Mouse (Mus musculus): ENCODE measurements around the gene Zfp825. TPM values are rescaled to one million over a fixed set of nuclear protein-coding genes. Genes with fewer than 3 reads are reported as not detected.
"Not testable (repeated sequence)": the region's sequence is repeated elsewhere in the genome, so short reads cannot be mapped to it uniquely, and the experiment has no call there.

Zfp825 gene
- polyA plus RNA-seq (2016; fragmentation: Nextera tagmentation; extraction: Ambion mirVana): 19.5 and 20.4 TPM in 2 replicates

DNA sequence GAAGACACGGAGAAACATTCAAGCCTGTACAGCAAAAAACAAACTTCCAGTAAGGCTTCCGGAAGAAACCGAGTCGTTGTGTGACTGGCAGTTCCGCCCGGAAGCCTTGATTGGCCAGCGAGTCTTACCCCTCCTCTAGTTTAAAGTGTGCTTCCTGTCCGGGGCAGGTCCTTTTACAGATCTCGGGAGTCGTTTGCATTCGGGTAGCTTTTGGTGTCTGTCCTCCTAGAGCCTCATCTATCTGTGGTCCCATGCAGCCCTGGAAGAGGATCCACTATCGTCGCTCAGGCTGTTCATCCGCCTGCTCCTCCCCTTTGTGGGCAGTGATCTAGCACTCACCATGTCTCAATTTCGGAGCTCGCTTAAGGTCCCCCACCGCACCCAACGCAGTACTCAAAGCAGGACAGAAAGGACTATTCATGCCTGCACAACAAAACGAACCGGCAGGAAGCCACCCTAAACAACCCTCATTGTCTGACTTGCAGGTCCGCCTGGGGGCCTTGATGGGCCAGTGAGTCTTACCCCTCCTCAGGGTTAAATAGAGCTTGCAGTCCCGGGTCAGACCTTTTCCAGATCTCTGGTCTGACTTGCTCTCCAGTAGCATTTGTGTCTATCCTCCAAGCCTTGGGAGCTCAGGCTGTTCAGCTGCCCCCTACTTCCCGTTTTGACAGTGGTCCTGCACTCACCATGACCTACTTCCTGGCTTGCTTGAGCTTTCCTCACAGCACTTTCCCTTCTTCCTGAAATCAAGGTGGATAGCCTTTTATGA is at the start of gene Zfp825:
Gene Zfp825, minus strand, starts transcription at position 82 of the 769 bp plus-strand sequence.
- Histone ChIP-seq H3K36me3 (replicated peaks) (no peaks in the 10 kb centered on the region), H3K27me3 (no peaks in the 10 kb centered on the region), H3K27ac (peak within 1 kb of the TSS; percentile 83), H3K4me1 (peaks cover 5% of the 10 kb centered on the region; the same call in 1 of the 2 replicates), H3K9ac (peak within 1 kb of the TSS; percentile 76), H3K9me3 (no peaks in the 10 kb centered on the region), H3K4me2 (peak within 1 kb of the TSS; percentile 88), H3K4me3 (replicated peaks) (peak within 1 kb of the TSS; percentile 60)
- peak; percentile 97 for ATAC-seq (ENCODE audit: low FRiP score)
- under 1% methylated on average over 23 of the region's 23 CpGs for WGBS

GRCm38 (mm10) chr13:74535418-74535817 is 41.6 kb upstream of the Zfp825 start:
- not testable (repeated sequence) for H3K9ac ChIP-seq; H3K36me3 ChIP-seq (replicated peaks); H3K4me1 ChIP-seq; H3K27ac ChIP-seq; H3K4me2 ChIP-seq; H3K9me3 ChIP-seq; H3K4me3 ChIP-seq (replicated peaks); ATAC-seq (ENCODE audit: low FRiP score); H3K27me3 ChIP-seq
- 87% methylated on average over 3 of the region's 3 CpGs for WGBS

GRCm38 (mm10) chr13:74534864-74535263 is 41.1 kb upstream of the Zfp825 start:
- 17% methylated on average over 3 of the region's 3 CpGs for WGBS
- not testable (repeated sequence) for H3K9ac ChIP-seq; H3K27ac ChIP-seq; H3K4me3 ChIP-seq (replicated peaks); H3K27me3 ChIP-seq; H3K36me3 ChIP-seq (replicated peaks); H3K9me3 ChIP-seq; H3K4me1 ChIP-seq; H3K4me2 ChIP-seq
- peak; percentile 68; the same call in 1 of the 2 replicates for ATAC-seq (ENCODE audit: low FRiP score)

GRCm38 (mm10) chr13:74534096-74534495 is 40.3 kb upstream of the Zfp825 start:
- no peak overlapping the region for H3K4me2 ChIP-seq
- H3K9ac ChIP-seq: no peak overlapping the region
- no peak overlapping the region for H3K4me3 ChIP-seq (replicated peaks)
- H3K4me1 ChIP-seq: no peaks in the 10 kb centered on the region
- no peaks in the 10 kb centered on the region for H3K27me3 ChIP-seq
- no peaks in the 10 kb centered on the region for H3K36me3 ChIP-seq (replicated peaks)
- H3K9me3 ChIP-seq: no peaks in the 10 kb centered on the region; the same call in 1 of the 2 replicates
- ATAC-seq (ENCODE audit: low FRiP score): no peak
- 93% methylated on average over 15 of the region's 15 CpGs for WGBS
- H3K27ac ChIP-seq: no peak overlapping the region

GRCm38 (mm10) chr13:74531251-74531650 is 37.5 kb upstream of the Zfp825 start:
- WGBS: 46% methylated on average over 1 of the region's 1 CpGs
- not testable (repeated sequence) for H3K27me3 ChIP-seq; H3K4me2 ChIP-seq; H3K36me3 ChIP-seq (replicated peaks); H3K27ac ChIP-seq; H3K4me3 ChIP-seq (replicated peaks); ATAC-seq (ENCODE audit: low FRiP score); H3K9me3 ChIP-seq; H3K9ac ChIP-seq; H3K4me1 ChIP-seq

GRCm38 (mm10) chr13:74529372-74529715 is 35.6 kb upstream of the Zfp825 start:
- H3K9ac ChIP-seq; H3K4me2 ChIP-seq; H3K27me3 ChIP-seq; H3K36me3 ChIP-seq (replicated peaks); H3K27ac ChIP-seq; H3K9me3 ChIP-seq; H3K4me3 ChIP-seq (replicated peaks); H3K4me1 ChIP-seq; ATAC-seq (ENCODE audit: low FRiP score): not testable (repeated sequence)
- 11% methylated on average over 1 of the region's 1 CpGs for WGBS

DNA sequence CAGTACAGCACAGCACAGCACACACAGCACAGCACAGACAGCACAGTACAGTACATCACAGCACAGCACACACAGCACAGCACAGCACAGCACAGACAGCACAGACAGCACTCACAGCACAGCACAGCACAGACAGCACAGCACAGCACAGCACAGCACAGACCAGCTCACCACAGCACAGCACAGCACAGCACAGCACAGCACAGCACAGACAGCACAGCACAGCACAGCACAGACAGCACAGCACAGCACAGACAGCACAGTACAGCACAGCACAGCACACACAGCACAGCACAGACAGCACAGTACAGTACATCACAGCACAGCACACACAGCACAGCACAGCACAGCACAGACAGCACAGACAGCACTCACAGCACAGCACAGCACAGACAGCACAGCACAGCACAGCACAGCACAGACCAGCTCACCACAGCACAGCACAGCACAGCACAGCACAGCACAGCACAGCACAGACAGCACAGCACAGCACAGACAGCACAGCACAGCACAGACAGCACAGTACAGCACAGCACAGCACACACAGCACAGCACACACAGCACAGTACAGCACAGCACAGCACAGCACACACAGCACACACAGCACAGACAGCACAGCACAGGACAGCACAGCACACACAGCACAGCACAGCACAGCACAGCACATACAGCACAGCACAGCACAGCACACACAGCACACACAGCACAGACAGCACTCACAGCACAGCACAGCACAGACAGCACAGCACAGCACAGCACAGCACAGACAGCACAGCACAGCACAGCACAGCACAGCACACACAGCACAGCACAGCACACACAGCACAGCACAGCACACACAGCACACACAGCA is 35.0 kb upstream of the Zfp825 start:
- H3K9ac ChIP-seq; ATAC-seq (ENCODE audit: low FRiP score); H3K27ac ChIP-seq; H3K9me3 ChIP-seq; H3K27me3 ChIP-seq; H3K4me3 ChIP-seq (replicated peaks); H3K4me2 ChIP-seq; H3K4me1 ChIP-seq; H3K36me3 ChIP-seq (replicated peaks): not testable (repeated sequence)

DNA sequence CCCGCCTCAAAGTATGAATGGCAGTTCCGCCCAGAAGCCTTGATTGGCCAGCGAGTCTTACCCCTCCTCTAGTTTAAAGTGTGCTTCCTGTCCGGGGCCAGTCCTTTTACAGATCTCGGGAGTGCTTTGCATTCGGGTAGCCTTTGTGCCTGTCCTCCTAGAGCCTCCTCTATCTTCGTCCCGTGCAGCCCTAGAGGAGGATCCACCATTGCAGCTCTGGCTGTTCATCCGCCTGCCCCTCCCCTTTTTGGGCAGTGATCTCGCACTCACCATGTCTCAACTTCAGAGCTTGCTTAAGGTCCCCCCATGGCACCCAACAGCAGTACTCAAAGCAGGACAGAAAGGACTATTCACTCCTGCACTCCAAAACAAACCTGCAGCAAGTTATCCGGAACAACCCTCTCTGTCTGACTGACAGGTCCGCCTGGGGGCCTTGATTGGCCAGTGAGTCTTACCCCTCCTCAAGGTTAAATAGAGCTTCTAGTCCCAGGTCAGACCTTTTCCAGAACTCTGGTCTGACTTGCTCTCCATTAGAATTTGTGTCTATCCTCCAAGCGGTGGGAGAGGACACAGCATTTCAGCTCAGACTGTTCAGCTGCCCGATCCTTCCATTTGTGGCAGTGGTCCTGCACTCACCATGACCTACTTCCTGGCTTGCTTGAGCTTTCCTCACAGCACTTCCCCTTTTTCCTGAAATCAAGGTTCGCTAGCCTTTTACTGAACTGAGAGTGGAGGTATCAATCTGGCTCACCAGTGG is 28.9 kb upstream of the Zfp825 start:
- ATAC-seq (ENCODE audit: low FRiP score): peak; percentile 94

GRCm38 (mm10) chr13:74522141-74522480 is 28.3 kb upstream of the Zfp825 start:
- 2% methylated on average over 3 of the region's 3 CpGs for WGBS

More for the DNA sequence above, 28.9 kb upstream of the Zfp825 start:
- Histone ChIP-seq H3K36me3 (replicated peaks) (no peaks in the 10 kb centered on the region), H3K4me3 (replicated peaks) (peak overlapping the region; percentile 41), H3K9ac (peak overlapping the region; percentile 49), H3K27ac (peak overlapping the region; percentile 77), H3K9me3 (no peaks in the 10 kb centered on the region), H3K4me1 (no peaks in the 10 kb centered on the region; the same call in 1 of the 2 replicates), H3K27me3 (no peaks in the 10 kb centered on the region), H3K4me2 (peak overlapping the region; percentile 65)
- WGBS: 4% methylated on average over 15 of the region's 15 CpGs

GRCm38 (mm10) chr13:74507981-74508380 is 14.2 kb upstream of the Zfp825 start:
- H3K9me3 ChIP-seq; H3K9ac ChIP-seq; H3K4me1 ChIP-seq; H3K27ac ChIP-seq; H3K27me3 ChIP-seq; H3K36me3 ChIP-seq (replicated peaks); H3K4me3 ChIP-seq (replicated peaks); ATAC-seq (ENCODE audit: low FRiP score); H3K4me2 ChIP-seq: not testable (repeated sequence)
- WGBS: 92% methylated on average over 6 of the region's 6 CpGs

More at GRCm38 (mm10) chr13:74522141-74522480, 28.3 kb upstream of the Zfp825 start:
- Histone ChIP-seq H3K9ac (peak overlapping the region; percentile 49), H3K4me2 (peak overlapping the region; percentile 65), H3K4me3 (replicated peaks) (peak overlapping the region; percentile 41)
- H3K27me3 ChIP-seq; H3K4me1 ChIP-seq; H3K9me3 ChIP-seq; H3K36me3 ChIP-seq (replicated peaks); H3K27ac ChIP-seq; ATAC-seq (ENCODE audit: low FRiP score): not testable (repeated sequence)

- ATAC-seq (ENCODE audit: low FRiP score); H3K9ac ChIP-seq; H3K27ac ChIP-seq; H3K36me3 ChIP-seq (replicated peaks); H3K4me2 ChIP-seq; H3K4me3 ChIP-seq (replicated peaks); H3K27me3 ChIP-seq; H3K4me1 ChIP-seq; H3K9me3 ChIP-seq: not testable (repeated sequence)
- WGBS: 76% methylated on average over 1 of the region's 1 CpGs
Observed at GRCm38 (mm10) chr13:74502851-74503250, 9.1 kb upstream of the Zfp825 start.

GRCm38 (mm10) chr13:74499696-74500095 is 5.9 kb upstream of the Zfp825 start:
- H3K4me3 ChIP-seq (replicated peaks); ATAC-seq (ENCODE audit: low FRiP score); H3K4me2 ChIP-seq; H3K9me3 ChIP-seq; H3K4me1 ChIP-seq; H3K9ac ChIP-seq; H3K27me3 ChIP-seq; H3K36me3 ChIP-seq (replicated peaks); H3K27ac ChIP-seq: not testable (repeated sequence)
- 47% methylated on average over 1 of the region's 1 CpGs for WGBS

Measured in forebrain, embryonic 12.5 days (tissue).